Mouse (Mus musculus): ENCODE measurements around the gene Gm9507. TPM values are rescaled to one million over a fixed set of nuclear protein-coding genes. Genes with fewer than 3 reads are reported as not detected.
"Not testable (repeated sequence)": the region's sequence is repeated elsewhere in the genome, so short reads cannot be mapped to it uniquely, and the experiment has no call there.

Gm9507 gene
- polyA plus RNA-seq, 2 experiments: not detected

DNA sequence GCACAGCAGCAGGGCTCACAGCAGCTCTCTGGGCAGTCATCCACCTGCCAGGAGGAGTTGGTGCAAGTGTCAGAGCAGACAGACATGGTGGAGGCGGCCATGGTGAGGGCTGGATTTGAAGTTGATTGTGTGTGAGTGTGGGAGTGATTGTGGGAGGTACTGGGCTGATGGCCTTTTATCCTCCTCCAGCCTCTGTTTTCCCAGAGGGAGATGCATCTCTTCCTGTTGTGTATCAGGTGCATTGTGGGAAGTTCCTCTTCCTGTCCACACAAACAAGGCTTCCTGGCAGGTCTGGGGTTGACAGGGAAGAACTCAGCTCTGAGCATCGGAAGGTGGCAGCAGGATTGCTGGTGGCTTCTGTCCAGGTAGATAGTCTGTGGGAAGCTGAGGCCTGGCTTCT, 16.7 kb downstream of the Gm9507 start, which contains the start of gene Gm9639:
Gene Gm9639, minus strand, starts transcription at position 101 of the 400 bp plus-strand sequence.
- Histone ChIP-seq H3K9me3 (ENCODE audit: control insufficient read depth, low read length) (no peaks in the 10 kb centered on the region), H3K4me3 (replicated peaks; ENCODE audit: low read length) (no peak within 1 kb of the TSS), H3K4me2 (replicated peaks; ENCODE audit: low read depth, low read length, severe bottlenecking) (no peak within 1 kb of the TSS), H3K27me3 (ENCODE audit: control insufficient read depth, insufficient read depth, low read length) (no peaks in the 10 kb centered on the region), H3K27ac (replicated peaks; ENCODE audit: low read depth, low read length) (no peak within 1 kb of the TSS), H3K36me3 (ENCODE audit: control insufficient read depth, insufficient read depth, low read length) (no peaks in the 10 kb centered on the region), H3K4me1 (ENCODE audit: control insufficient read depth, insufficient read depth, low read length) (peaks cover 6% of the 10 kb centered on the region; the same call in 1 of the 2 replicates), H3K9ac (ENCODE audit: low read depth, low read length, severe bottlenecking) (no peak within 1 kb of the TSS)
- DNase-seq (ENCODE audit: low spot score): no peak
- no peak for TF ChIP-seq POLR2A (IDR thresholded peaks at IDR 0.05; ENCODE audit: borderline replicate concordance, extremely low read depth, insufficient read depth, insufficient read length)
- WGBS: 54% methylated on average over 2 of the region's 2 CpGs
- ATAC-seq (ENCODE audit: low FRiP score, low read depth): no peak

DNA sequence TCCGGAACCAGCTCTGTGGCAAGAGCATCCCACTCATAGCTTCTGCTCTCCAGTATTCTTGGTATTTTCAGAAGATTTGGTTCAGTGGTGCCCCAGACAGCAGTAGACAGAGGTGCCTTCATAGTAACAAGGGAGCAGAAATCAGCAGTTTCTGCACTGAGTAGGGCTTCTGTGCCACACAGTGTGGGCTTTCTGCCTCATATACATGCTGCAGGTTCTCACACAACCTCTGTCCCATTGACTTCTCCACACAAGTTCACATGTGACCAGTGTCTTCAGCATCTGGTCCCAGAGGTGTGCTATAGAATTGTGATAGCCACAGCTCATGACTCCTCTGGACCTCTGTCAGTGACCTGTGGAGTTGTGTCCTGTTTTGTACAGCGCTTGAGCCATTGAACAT, 23.0 kb downstream of the Gm9507 start:
- Histone ChIP-seq H3K4me3 (replicated peaks; ENCODE audit: low read length) (no peak overlapping the region), H3K27me3 (ENCODE audit: control insufficient read depth, insufficient read depth, low read length) (no peaks in the 10 kb centered on the region), H3K9ac (ENCODE audit: low read depth, low read length, severe bottlenecking) (no peak overlapping the region), H3K9me3 (ENCODE audit: control insufficient read depth, low read length) (no peaks in the 10 kb centered on the region), H3K36me3 (ENCODE audit: control insufficient read depth, insufficient read depth, low read length) (no peaks in the 10 kb centered on the region), H3K4me1 (ENCODE audit: control insufficient read depth, insufficient read depth, low read length) (no peaks in the 10 kb centered on the region), H3K27ac (replicated peaks; ENCODE audit: low read depth, low read length) (no peak overlapping the region), H3K4me2 (replicated peaks; ENCODE audit: low read depth, low read length, severe bottlenecking) (no peak overlapping the region)
- WGBS: 69% methylated on average over 2 of the region's 2 CpGs
- DNase-seq (ENCODE audit: low spot score): no peak
- TF ChIP-seq POLR2A (IDR thresholded peaks at IDR 0.05; ENCODE audit: borderline replicate concordance, extremely low read depth, insufficient read depth, insufficient read length): no peak
- no peak for ATAC-seq (ENCODE audit: low FRiP score, low read depth)

DNA sequence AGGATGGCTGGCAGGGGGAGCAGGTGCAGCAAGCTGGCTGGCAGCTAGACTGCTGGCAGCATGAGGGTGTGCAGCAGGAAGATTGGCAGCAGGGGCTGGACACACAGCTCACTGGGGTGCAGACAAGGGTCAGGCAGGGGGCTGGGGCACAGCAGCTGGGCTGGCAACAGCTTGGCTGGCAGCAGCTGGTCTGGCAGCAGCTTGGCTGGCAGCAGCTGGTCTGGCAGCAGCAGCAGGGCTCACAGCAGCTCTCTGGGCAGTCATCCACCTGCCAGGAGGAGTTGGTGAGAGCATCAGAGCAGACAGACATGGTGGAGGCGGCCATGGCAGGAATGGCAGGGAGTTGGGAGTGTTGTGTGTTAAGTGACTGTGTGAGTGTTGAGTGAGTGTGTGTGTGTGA, 23.8 kb downstream of the Gm9507 start, which contains the start of gene Gm7137:
Gene Gm7137, minus strand, starts transcription at position 325 of the 400 bp plus-strand sequence.
- H3K27ac ChIP-seq (replicated peaks; ENCODE audit: low read depth, low read length); DNase-seq (ENCODE audit: low spot score); H3K4me1 ChIP-seq (ENCODE audit: control insufficient read depth, insufficient read depth, low read length); H3K4me2 ChIP-seq (replicated peaks; ENCODE audit: low read depth, low read length, severe bottlenecking); H3K36me3 ChIP-seq (ENCODE audit: control insufficient read depth, insufficient read depth, low read length); H3K27me3 ChIP-seq (ENCODE audit: control insufficient read depth, insufficient read depth, low read length); H3K9me3 ChIP-seq (ENCODE audit: control insufficient read depth, low read length); ATAC-seq (ENCODE audit: low FRiP score, low read depth); H3K9ac ChIP-seq (ENCODE audit: low read depth, low read length, severe bottlenecking); H3K4me3 ChIP-seq (replicated peaks; ENCODE audit: low read length): not testable (repeated sequence)
- WGBS: no CpG with 5 or more reads among the region's 1 CpGs

DNA sequence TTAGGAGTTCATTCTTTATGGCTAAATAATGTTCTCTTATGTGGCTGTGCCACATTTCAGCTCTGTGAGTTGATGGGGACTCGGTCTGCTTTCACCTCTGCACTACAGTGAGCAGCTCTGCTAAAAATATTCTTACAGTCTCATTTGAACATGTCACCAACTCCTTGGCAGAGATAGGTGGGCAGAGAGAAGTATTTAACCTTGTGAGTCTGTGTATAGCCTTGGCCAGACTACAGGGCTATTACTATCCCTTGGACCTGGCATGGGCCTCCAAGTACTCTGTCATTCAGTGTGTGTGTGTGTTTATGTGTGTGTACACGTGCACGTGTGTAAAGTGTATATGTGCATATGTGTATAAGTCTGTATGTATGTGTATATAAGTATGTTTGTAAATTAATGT, 28.2 kb downstream of the Gm9507 start:
- not testable (repeated sequence) for DNase-seq (ENCODE audit: low spot score); H3K4me1 ChIP-seq (ENCODE audit: control insufficient read depth, insufficient read depth, low read length); H3K27ac ChIP-seq (replicated peaks; ENCODE audit: low read depth, low read length); H3K27me3 ChIP-seq (ENCODE audit: control insufficient read depth, insufficient read depth, low read length); H3K4me3 ChIP-seq (replicated peaks; ENCODE audit: low read length); H3K36me3 ChIP-seq (ENCODE audit: control insufficient read depth, insufficient read depth, low read length); H3K9me3 ChIP-seq (ENCODE audit: control insufficient read depth, low read length); H3K9ac ChIP-seq (ENCODE audit: low read depth, low read length, severe bottlenecking); ATAC-seq (ENCODE audit: low FRiP score, low read depth); H3K4me2 ChIP-seq (replicated peaks; ENCODE audit: low read depth, low read length, severe bottlenecking)
- 100% methylated on average over 1 of the region's 3 CpGs for WGBS

DNA sequence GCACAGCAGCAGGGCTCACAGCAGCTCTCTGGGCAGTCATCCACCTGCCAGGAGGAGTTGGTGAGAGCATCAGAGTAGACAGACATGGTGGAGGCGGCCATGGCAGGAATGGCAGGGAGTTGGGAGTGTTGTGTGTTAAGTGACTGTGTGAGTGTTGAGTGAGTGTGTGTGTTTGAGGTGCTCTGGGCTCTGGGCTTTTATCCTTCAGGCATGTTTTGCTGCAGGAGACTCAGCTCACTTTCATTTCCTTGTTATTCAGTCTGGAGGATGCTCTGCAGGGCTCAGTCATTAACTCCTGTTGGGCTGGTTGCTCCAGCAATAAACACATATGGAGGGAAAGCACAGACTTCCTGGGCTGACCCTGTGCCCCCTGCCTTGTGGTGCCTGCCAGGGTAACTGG, 29.2 kb downstream of the Gm9507 start, which contains the start of gene Gm3250:
Gene Gm3250, minus strand, starts transcription at position 101 of the 400 bp plus-strand sequence.
- ATAC-seq (ENCODE audit: low FRiP score, low read depth); H3K4me2 ChIP-seq (replicated peaks; ENCODE audit: low read depth, low read length, severe bottlenecking); H3K4me3 ChIP-seq (replicated peaks; ENCODE audit: low read length); H3K36me3 ChIP-seq (ENCODE audit: control insufficient read depth, insufficient read depth, low read length); H3K4me1 ChIP-seq (ENCODE audit: control insufficient read depth, insufficient read depth, low read length); DNase-seq (ENCODE audit: low spot score); H3K27ac ChIP-seq (replicated peaks; ENCODE audit: low read depth, low read length); H3K9me3 ChIP-seq (ENCODE audit: control insufficient read depth, low read length); H3K27me3 ChIP-seq (ENCODE audit: control insufficient read depth, insufficient read depth, low read length); H3K9ac ChIP-seq (ENCODE audit: low read depth, low read length, severe bottlenecking): not testable (repeated sequence)
- WGBS: no CpG with 5 or more reads among the region's 1 CpGs

DNA sequence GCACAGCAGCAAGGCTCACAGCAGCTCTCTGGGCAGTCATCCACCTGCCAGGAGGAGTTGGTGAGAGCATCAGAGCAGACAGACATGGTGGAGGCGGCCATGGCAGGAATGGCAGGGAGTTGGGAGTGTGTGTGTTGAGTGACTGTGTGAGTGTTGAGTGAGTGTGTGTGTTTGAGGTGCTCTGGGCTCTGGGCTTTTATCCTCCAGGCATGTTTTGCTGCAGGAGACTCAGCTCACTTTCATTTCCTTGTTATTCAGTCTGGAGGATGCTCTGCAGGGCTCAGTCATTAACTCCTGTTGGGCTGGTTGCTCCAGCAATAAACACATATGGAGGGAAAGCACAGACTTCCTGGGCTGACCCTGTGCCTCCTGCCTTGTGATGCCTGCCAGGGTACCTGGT, 34.8 kb downstream of the Gm9507 start, which contains the start of gene Gm7138:
Gene Gm7138, minus strand, starts transcription at position 101 of the 400 bp plus-strand sequence.
- H3K4me1 ChIP-seq (ENCODE audit: control insufficient read depth, insufficient read depth, low read length); H3K4me2 ChIP-seq (replicated peaks; ENCODE audit: low read depth, low read length, severe bottlenecking); H3K9me3 ChIP-seq (ENCODE audit: control insufficient read depth, low read length); H3K9ac ChIP-seq (ENCODE audit: low read depth, low read length, severe bottlenecking); DNase-seq (ENCODE audit: low spot score); ATAC-seq (ENCODE audit: low FRiP score, low read depth); H3K27ac ChIP-seq (replicated peaks; ENCODE audit: low read depth, low read length); H3K4me3 ChIP-seq (replicated peaks; ENCODE audit: low read length); H3K36me3 ChIP-seq (ENCODE audit: control insufficient read depth, insufficient read depth, low read length); H3K27me3 ChIP-seq (ENCODE audit: control insufficient read depth, insufficient read depth, low read length): not testable (repeated sequence)
- WGBS: 25% methylated on average over 1 of the region's 1 CpGs

DNA sequence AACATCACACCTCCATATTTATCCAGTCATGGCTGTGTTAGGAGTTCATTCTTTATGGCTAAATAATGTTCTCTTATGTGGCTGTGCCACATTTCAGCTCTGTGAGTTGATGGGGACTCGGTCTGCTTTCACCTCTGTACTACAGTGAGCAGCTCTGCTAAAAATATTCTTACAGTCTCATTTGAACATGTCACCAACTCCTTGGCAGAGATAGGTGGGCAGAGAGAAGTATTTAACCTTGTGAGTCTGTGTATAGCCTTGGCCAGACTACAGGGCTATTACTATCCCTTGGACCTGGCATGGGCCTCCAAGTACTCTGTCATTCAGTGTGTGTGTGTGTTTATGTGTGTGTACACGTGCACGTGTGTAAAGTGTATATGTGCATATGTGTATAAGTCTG, 39.5 kb downstream of the Gm9507 start:
- H3K36me3 ChIP-seq (ENCODE audit: control insufficient read depth, insufficient read depth, low read length); H3K27ac ChIP-seq (replicated peaks; ENCODE audit: low read depth, low read length); H3K4me3 ChIP-seq (replicated peaks; ENCODE audit: low read length); H3K9me3 ChIP-seq (ENCODE audit: control insufficient read depth, low read length); H3K4me1 ChIP-seq (ENCODE audit: control insufficient read depth, insufficient read depth, low read length); H3K9ac ChIP-seq (ENCODE audit: low read depth, low read length, severe bottlenecking); DNase-seq (ENCODE audit: low spot score); H3K27me3 ChIP-seq (ENCODE audit: control insufficient read depth, insufficient read depth, low read length); H3K4me2 ChIP-seq (replicated peaks; ENCODE audit: low read depth, low read length, severe bottlenecking); ATAC-seq (ENCODE audit: low FRiP score, low read depth): not testable (repeated sequence)
- WGBS: 86% methylated on average over 1 of the region's 3 CpGs

DNA sequence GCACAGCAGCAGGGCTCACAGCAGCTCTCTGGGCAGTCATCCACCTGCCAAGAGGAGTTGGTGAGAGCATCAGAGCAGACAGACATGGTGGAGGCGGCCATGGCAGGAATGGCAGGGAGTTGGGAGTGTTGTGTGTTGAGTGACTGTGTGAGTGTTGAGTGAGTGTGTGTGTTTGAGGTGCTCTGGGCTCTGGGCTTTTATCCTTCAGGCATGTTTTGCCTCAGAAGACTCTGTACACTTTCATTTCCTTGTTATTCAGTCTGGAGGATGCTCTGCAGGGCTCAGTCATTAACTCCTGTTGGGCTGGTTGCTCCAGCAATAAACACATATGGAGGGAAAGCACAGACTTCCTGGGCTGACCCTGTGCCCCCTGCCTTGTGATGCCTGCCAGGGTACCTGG, 40.4 kb downstream of the Gm9507 start, which contains the start of gene Gm3238:
Gene Gm3238, minus strand, starts transcription at position 101 of the 400 bp plus-strand sequence.
- H3K9me3 ChIP-seq (ENCODE audit: control insufficient read depth, low read length); ATAC-seq (ENCODE audit: low FRiP score, low read depth); H3K27ac ChIP-seq (replicated peaks; ENCODE audit: low read depth, low read length); H3K27me3 ChIP-seq (ENCODE audit: control insufficient read depth, insufficient read depth, low read length); DNase-seq (ENCODE audit: low spot score); H3K4me2 ChIP-seq (replicated peaks; ENCODE audit: low read depth, low read length, severe bottlenecking); H3K4me1 ChIP-seq (ENCODE audit: control insufficient read depth, insufficient read depth, low read length); H3K4me3 ChIP-seq (replicated peaks; ENCODE audit: low read length); H3K9ac ChIP-seq (ENCODE audit: low read depth, low read length, severe bottlenecking); H3K36me3 ChIP-seq (ENCODE audit: control insufficient read depth, insufficient read depth, low read length): not testable (repeated sequence)
- WGBS: no CpG with 5 or more reads among the region's 1 CpGs
